In genomic region chr9:108692226-108693041, GRCm38 (mm10) we compare ENCODE assay signal across 8 mouse cellular contexts. TPM values are rescaled to one million over a fixed set of nuclear protein-coding genes. Genes with fewer than 3 reads are reported as not detected.
DNase-seq lines count a peak whose midpoint lies in the region; ATAC-seq lines count a peak whose summit lies in the region.

No protein-coding gene starts in this region.

- H3K27me3 ChIP-seq in forebrain, embryonic 10.5 days (ENCODE audit: poor library complexity, severe bottlenecking): peaks cover 43% of the 10 kb centered on the region
- H3K27me3 ChIP-seq in heart, embryonic 14.5 days (ENCODE audit: control insufficient read depth, insufficient read depth, low read length): no peaks in the 10 kb centered on the region
- peaks cover 44% of the 10 kb centered on the region for H3K27me3 ChIP-seq in liver, embryonic 15.5 days
- H3K27me3 ChIP-seq in neural tube, embryonic 11.5 days (ENCODE audit: control insufficient read depth, insufficient read depth, low read length): no peaks in the 10 kb centered on the region
- H3K27me3 ChIP-seq in stomach, embryonic 16.5 days (ENCODE audit: control insufficient read depth, insufficient read depth, low read length): no peaks in the 10 kb centered on the region

- H3K36me3 ChIP-seq in forebrain, embryonic 10.5 days (replicated peaks): peaks cover 3% of the 10 kb centered on the region; the same call in 1 of the 2 replicates
- H3K36me3 ChIP-seq in heart, embryonic 14.5 days (ENCODE audit: control insufficient read depth, insufficient read depth, low read length): no peaks in the 10 kb centered on the region
- no peaks in the 10 kb centered on the region for H3K36me3 ChIP-seq in liver, embryonic 15.5 days (replicated peaks)
- no peaks in the 10 kb centered on the region for H3K36me3 ChIP-seq in neural tube, embryonic 11.5 days (ENCODE audit: control insufficient read depth, insufficient read depth, low read length)
- H3K36me3 ChIP-seq in stomach, embryonic 16.5 days (ENCODE audit: control insufficient read depth, insufficient read depth, low read length): no peaks in the 10 kb centered on the region

- DNase-seq in c-Kit-negative CD71-positive TER-119-positive erythroid progenitor cells, embryonic 14.5 days (ENCODE audit: low read depth, low spot score): peak; percentile 28
- peak; percentile 66 for DNase-seq in forebrain, embryonic 10.5 days (ENCODE audit: extremely low spot score, low spot score)
- DNase-seq in kidney, postnatal 14 days: peak; percentile 73
- peak; percentile 73 for DNase-seq in neural tube, embryonic 11.5 days (ENCODE audit: low spot score)

- under 1% methylated on average over 92 of the region's 92 CpGs for WGBS in forebrain, embryonic 10.5 days
- WGBS in heart, embryonic 14.5 days: under 1% methylated on average over 92 of the region's 92 CpGs
- under 1% methylated on average over 92 of the region's 92 CpGs for WGBS in liver, embryonic 15.5 days (ENCODE audit: insufficient replicate concordance)
- WGBS in neural tube, embryonic 11.5 days: under 1% methylated on average over 86 of the region's 92 CpGs
- WGBS in stomach, embryonic 16.5 days: under 1% methylated on average over 90 of the region's 92 CpGs

- H3K4me1 ChIP-seq in forebrain, embryonic 10.5 days: peaks cover 48% of the 10 kb centered on the region
- H3K4me1 ChIP-seq in heart, embryonic 14.5 days (ENCODE audit: control insufficient read depth in 2 of 2, insufficient read depth in 2 of 2, low read length in 2 of 2): peaks cover 3 to 21% of the 10 kb centered on the region in 2 experiments
- peaks cover 50% of the 10 kb centered on the region for H3K4me1 ChIP-seq in liver, embryonic 15.5 days (replicated peaks)
- H3K4me1 ChIP-seq in neural tube, embryonic 11.5 days (ENCODE audit: control insufficient read depth, insufficient read depth, low read length): peaks cover 14% of the 10 kb centered on the region
- H3K4me1 ChIP-seq in stomach, embryonic 16.5 days (ENCODE audit: control insufficient read depth, insufficient read depth, low read length): peaks cover 8% of the 10 kb centered on the region

- peak overlapping the region; percentile 87 for H3K27ac ChIP-seq in forebrain, embryonic 10.5 days
- peak overlapping the region; percentile 52 to 74 for H3K27ac ChIP-seq in heart, embryonic 14.5 days (replicated peaks in 1 of 2; ENCODE audit: control insufficient read depth in 1 of 2, insufficient read depth in 1 of 2, low read depth in 2 of 2, low read length in 2 of 2)
- H3K27ac ChIP-seq in liver, embryonic 15.5 days (replicated peaks): peak overlapping the region; percentile 38; the same call in 1 of the 2 replicates
- H3K27ac ChIP-seq in neural tube, embryonic 11.5 days (ENCODE audit: low read depth, low read length): peak overlapping the region; percentile 51
- peak overlapping the region; percentile 67 for H3K27ac ChIP-seq in stomach, embryonic 16.5 days (ENCODE audit: low read length)

- peak; percentile 60 for ATAC-seq in CD4-positive, CD25-positive, alpha-beta regulatory T cell, adult 4 months
- ATAC-seq in heart, embryonic 14.5 days (ENCODE audit: insufficient number of reproducible peaks, insufficient read depth, low FRiP score, low read depth): peak; percentile 49
- peak; percentile 47 for ATAC-seq in liver, embryonic 15.5 days (ENCODE audit: insufficient read depth)
- peak; percentile 69 for ATAC-seq in neural tube, embryonic 11.5 days (ENCODE audit: insufficient read depth, low FRiP score, low TSS enrichment)
- ATAC-seq in stomach, embryonic 16.5 days (ENCODE audit: insufficient read depth, low FRiP score): peak; percentile 75

- H3K4me3 ChIP-seq in forebrain, embryonic 10.5 days: peak overlapping the region; percentile 69
- H3K4me3 ChIP-seq in heart, embryonic 14.5 days (ENCODE audit: control insufficient read depth in 1 of 2, insufficient read depth in 1 of 2, low read depth in 1 of 2, low read length in 2 of 2): peak overlapping the region; percentile 80 to 83
- peak overlapping the region; percentile 69 for H3K4me3 ChIP-seq in liver, embryonic 15.5 days (replicated peaks)
- peak overlapping the region; percentile 75 for H3K4me3 ChIP-seq in neural tube, embryonic 11.5 days (ENCODE audit: low read depth, low read length)
- peak overlapping the region; percentile 83 for H3K4me3 ChIP-seq in stomach, embryonic 16.5 days (replicated peaks; ENCODE audit: low read length)

- H3K9ac ChIP-seq in heart, embryonic 14.5 days (ENCODE audit: low read length): peak overlapping the region; percentile 88
- peak overlapping the region; percentile 62 for H3K9ac ChIP-seq in liver, embryonic 15.5 days
- H3K9ac ChIP-seq in neural tube, embryonic 11.5 days (ENCODE audit: low read length): peak overlapping the region; percentile 78
- H3K9ac ChIP-seq in stomach, embryonic 16.5 days (ENCODE audit: low read length): peak overlapping the region; percentile 91

- no peaks in the 10 kb centered on the region for H3K9me3 ChIP-seq in forebrain, embryonic 10.5 days
- H3K9me3 ChIP-seq in heart, embryonic 14.5 days (ENCODE audit: control insufficient read depth, low read length): no peaks in the 10 kb centered on the region
- H3K9me3 ChIP-seq in liver, embryonic 15.5 days (replicated peaks): no peaks in the 10 kb centered on the region
- no peaks in the 10 kb centered on the region for H3K9me3 ChIP-seq in neural tube, embryonic 11.5 days (ENCODE audit: control insufficient read depth, low read length)
- no peaks in the 10 kb centered on the region for H3K9me3 ChIP-seq in stomach, embryonic 16.5 days (replicated peaks; ENCODE audit: control insufficient read depth, low read length)

- H3K4me2 ChIP-seq in heart, embryonic 14.5 days (ENCODE audit: low read length): peak overlapping the region; percentile 95
- peak overlapping the region; percentile 92 for H3K4me2 ChIP-seq in liver, embryonic 15.5 days
- H3K4me2 ChIP-seq in neural tube, embryonic 11.5 days (ENCODE audit: low read depth): peak overlapping the region; percentile 92
- peak overlapping the region; percentile 96 for H3K4me2 ChIP-seq in stomach, embryonic 16.5 days (ENCODE audit: low read depth, low read length)

RNA-seq across cellular contexts. Expression of gene Prkar2a, which starts 3.3 kb away (rescaled TPM):
- polyA plus RNA-seq in CD4-positive, CD25-positive, alpha-beta regulatory T cell, adult 4 months (2017; shearing (Covaris generic)): 1 to 10 TPM; 3.7 to 6.7 TPM
- 28.5 and 30.1 TPM in 2 replicates for polyA plus RNA-seq in forebrain, embryonic 10.5 days (2016; fragmentation: Nextera tagmentation; extraction: Ambion mirVana)
- 31.5 and 33.5 TPM in 2 replicates for polyA plus RNA-seq in heart, embryonic 14.5 days (2014; fragmentation: Nextera tagmentation; extraction: Ambion mirVana)
- polyA plus RNA-seq in liver, embryonic 15.5 days (2015; fragmentation: Nextera tagmentation; extraction: Ambion mirVana): 9.5 and 10.3 TPM in 2 replicates
- 64.6 and 69.0 TPM in 2 replicates for polyA plus RNA-seq in neural tube, embryonic 11.5 days (2014; fragmentation: Nextera tagmentation; extraction: Ambion mirVana)
- 19.7 and 23.4 TPM in 2 replicates for polyA plus RNA-seq in stomach, embryonic 16.5 days (2015; fragmentation: Nextera tagmentation; extraction: Ambion mirVana)

RNA-seq across cellular contexts. Expression of gene Slc25a20, which starts 30.5 kb away (rescaled TPM):
- 10 to 100 TPM; 40.4 to 61.1 TPM for polyA plus RNA-seq in CD4-positive, CD25-positive, alpha-beta regulatory T cell, adult 4 months (2017; shearing (Covaris generic))
- 33.1 and 35.8 TPM in 2 replicates for polyA plus RNA-seq in forebrain, embryonic 10.5 days (2016; fragmentation: Nextera tagmentation; extraction: Ambion mirVana)
- 50.2 and 65.3 TPM in 2 replicates for polyA plus RNA-seq in heart, embryonic 14.5 days (2014; fragmentation: Nextera tagmentation; extraction: Ambion mirVana)
- 25.4 and 26.8 TPM in 2 replicates for polyA plus RNA-seq in liver, embryonic 15.5 days (2015; fragmentation: Nextera tagmentation; extraction: Ambion mirVana)
- 31.0 and 32.8 TPM in 2 replicates for polyA plus RNA-seq in neural tube, embryonic 11.5 days (2014; fragmentation: Nextera tagmentation; extraction: Ambion mirVana)
- polyA plus RNA-seq in stomach, embryonic 16.5 days (2015; fragmentation: Nextera tagmentation; extraction: Ambion mirVana): 47.7 and 47.8 TPM in 2 replicates

RNA-seq across cellular contexts. Expression of gene Arih2, which starts 43.2 kb away (rescaled TPM):
- polyA plus RNA-seq in CD4-positive, CD25-positive, alpha-beta regulatory T cell, adult 4 months (2017; shearing (Covaris generic)): 10 to 100 TPM; 61.3 to 92.7 TPM
- polyA plus RNA-seq in forebrain, embryonic 10.5 days (2016; fragmentation: Nextera tagmentation; extraction: Ambion mirVana): 64.1 and 69.1 TPM in 2 replicates
- 33.5 and 34.8 TPM in 2 replicates for polyA plus RNA-seq in heart, embryonic 14.5 days (2014; fragmentation: Nextera tagmentation; extraction: Ambion mirVana)
- 29.7 and 32.3 TPM in 2 replicates for polyA plus RNA-seq in liver, embryonic 15.5 days (2015; fragmentation: Nextera tagmentation; extraction: Ambion mirVana)
- 54.8 and 55.9 TPM in 2 replicates for polyA plus RNA-seq in neural tube, embryonic 11.5 days (2014; fragmentation: Nextera tagmentation; extraction: Ambion mirVana)
- 45.5 and 50.8 TPM in 2 replicates for polyA plus RNA-seq in stomach, embryonic 16.5 days (2015; fragmentation: Nextera tagmentation; extraction: Ambion mirVana)

Comparison
In these comparisons a context has a peak if more than half of its experiments do, and no peak if none do; other contexts are left out.
1. Peak in every context shown above with its lines: DNase-seq, ATAC-seq, H3K4me3 ChIP-seq and H3K27ac ChIP-seq.